Mouse (Mus musculus) CD4-positive helper T cell, adult 2 months (primary cell): ENCODE data around the gene Pdzd9.
"Not testable (repeated sequence)": the region's sequence is repeated elsewhere in the genome, so short reads cannot be mapped to it uniquely, and the experiment has no call there.

Experiments
- DNase-seq: peaks from one replicate; pipeline ENCODE4 v3.0.0-alpha.2; 2012; ENCODE audit warnings: low read depth, missing footprints, low spot score

Gene Pdzd9

GRCm38 (mm10) chr7:120670153-120670875, at the start of gene Pdzd9:
Pdzd9 (minus strand) TSS chr7:120670343.
- DNase-seq: peak; percentile 55

- DNase-seq: no peak
Observed at GRCm38 (mm10) chr7:120717261-120717660, 47.1 kb upstream of the Pdzd9 start.

- DNase-seq: not testable (repeated sequence)
Observed at GRCm38 (mm10) chr7:120713951-120714350, 43.8 kb upstream of the Pdzd9 start.

GRCm38 (mm10) chr7:120713225-120713624, 43.1 kb upstream of the Pdzd9 start:
- no peak for DNase-seq

GRCm38 (mm10) chr7:120712071-120712470, 41.9 kb upstream of the Pdzd9 start:
- no peak for DNase-seq

GRCm38 (mm10) chr7:120703888-120704287, 33.7 kb upstream of the Pdzd9 start:
- peak; percentile 11 for DNase-seq

- peak; percentile 62 for DNase-seq
Observed at GRCm38 (mm10) chr7:120699586-120699985, 29.4 kb upstream of the Pdzd9 start.

- no peak for DNase-seq
Observed at GRCm38 (mm10) chr7:120696331-120696730, 26.2 kb upstream of the Pdzd9 start.

- peak; percentile 16 for DNase-seq
Observed at GRCm38 (mm10) chr7:120695641-120696040, 25.5 kb upstream of the Pdzd9 start.

GRCm38 (mm10) chr7:120695196-120695595, 25.1 kb upstream of the Pdzd9 start:
- DNase-seq: no peak

GRCm38 (mm10) chr7:120693831-120694375, 23.8 kb upstream of the Pdzd9 start:
- peak; percentile 74 for DNase-seq

- peak; percentile 37 for DNase-seq
Observed at GRCm38 (mm10) chr7:120690634-120691033, 20.5 kb upstream of the Pdzd9 start.

GRCm38 (mm10) chr7:120685227-120685626, 15.1 kb upstream of the Pdzd9 start:
- DNase-seq: no peak

GRCm38 (mm10) chr7:120684731-120685161, 14.6 kb upstream of the Pdzd9 start:
- DNase-seq: peak; percentile 13

- no peak for DNase-seq
Observed at GRCm38 (mm10) chr7:120682002-120682401, 11.9 kb upstream of the Pdzd9 start.

- no peak for DNase-seq
Observed at GRCm38 (mm10) chr7:120679023-120679422, 8.9 kb upstream of the Pdzd9 start.

- DNase-seq: peak; percentile 42
Observed at GRCm38 (mm10) chr7:120677764-120678531, 7.8 kb upstream of the Pdzd9 start.

GRCm38 (mm10) chr7:120677001-120677643, 7.0 kb upstream of the Pdzd9 start, which contains the start of gene Mosmo:
Mosmo (plus strand) TSS chr7:120677618.
- peak; percentile 81 for DNase-seq

GRCm38 (mm10) chr7:120671271-120671670, 1.1 kb upstream of the Pdzd9 start:
- DNase-seq: no peak

GRCm38 (mm10) chr7:120662079-120662478, 8.1 kb downstream of the Pdzd9 start:
- no peak for DNase-seq

- no peak for DNase-seq
Observed at GRCm38 (mm10) chr7:120647849-120648248, 22.3 kb downstream of the Pdzd9 start.

GRCm38 (mm10) chr7:120643217-120643616, 26.9 kb downstream of the Pdzd9 start:
- no peak for DNase-seq
